Mouse (Mus musculus) liver, embryonic 14.5 days (tissue): ENCODE results near the gene Crlf3.

Experiments
- CTCF ChIP-seq: IDR thresholded peaks from 2 replicates; pipeline ENCODE4 v1.5.1; 2016; ENCODE audit warnings: antibody characterized with exemption, low read depth, control low read depth
- EP300 ChIP-seq: IDR thresholded peaks from 2 replicates; pipeline ENCODE4 v1.6.1; 2016; ENCODE audit warnings: antibody characterized with exemption, low read depth

DNA sequence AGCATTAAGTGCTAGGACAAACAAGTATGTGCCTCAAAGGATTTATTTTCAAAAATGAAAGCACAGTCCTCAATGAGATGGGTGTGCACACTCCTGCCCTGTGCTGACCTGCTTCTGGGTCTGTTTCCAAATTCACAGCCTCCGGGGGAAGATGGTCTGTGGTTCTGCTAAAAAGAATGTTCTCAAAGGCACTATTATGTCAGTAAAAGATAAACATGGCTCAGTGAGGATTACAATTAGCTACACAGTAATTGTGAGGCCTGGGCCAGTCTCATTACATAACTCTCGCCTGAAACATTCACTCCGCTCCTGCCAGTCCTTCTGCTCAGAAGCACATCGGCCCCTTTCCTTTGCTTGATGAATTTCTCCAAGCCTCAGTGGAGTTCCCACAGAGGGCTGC, 18.6 kb downstream of the Crlf3 start:
- TF ChIP-seq CTCF (no peak), EP300 (no peak)
